Mouse (Mus musculus): ENCODE results near the gene Rag1. TPM values are rescaled to one million over a fixed set of nuclear protein-coding genes. Genes with fewer than 3 reads are reported as not detected.

The Rag1 gene
- total and polyA plus RNA-seq, 2 experiments from 2014 or later, result 0.03 to 0.04 TPM

DNA sequence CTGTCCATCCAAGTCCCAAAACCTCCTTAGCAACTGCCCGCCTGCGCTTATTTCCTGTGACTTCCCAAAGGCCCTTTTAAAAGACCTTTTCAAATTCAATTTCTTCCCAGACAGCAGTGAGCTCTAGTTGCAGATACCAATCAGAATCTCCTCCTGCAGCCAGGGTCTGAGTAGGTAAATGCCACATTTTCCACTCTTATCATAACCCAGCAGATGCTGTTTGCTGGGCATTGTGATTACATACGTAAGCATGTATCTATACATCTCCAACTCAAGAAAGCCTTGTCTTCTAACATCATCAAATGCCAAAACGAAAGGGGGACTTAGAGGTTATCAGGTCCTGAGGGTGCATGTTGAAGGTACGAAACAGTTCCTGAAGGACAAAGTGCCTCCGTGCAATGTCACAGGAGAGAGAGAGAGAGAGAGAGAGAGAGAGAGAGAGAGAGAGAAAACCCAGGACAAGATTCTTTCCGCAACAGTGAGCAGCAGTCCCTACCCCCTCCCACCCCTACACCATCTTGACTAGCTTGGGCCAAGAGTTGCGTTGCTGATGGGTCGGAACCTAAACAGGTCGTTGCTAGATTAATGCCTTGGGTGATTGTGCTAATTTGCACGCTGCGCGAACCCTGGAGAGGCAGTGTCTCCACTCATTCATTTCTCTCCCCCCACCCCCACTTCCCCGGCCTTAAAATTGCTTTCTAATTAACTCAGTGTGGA lies 3.1 kb upstream of the Rag1 start:
- 0 out of 2 replicates have a peak, but pooled peaks have one; percentile 33 for ATAC-seq (ENCODE audit: insufficient read depth, low read depth)
- H3K4me1 ChIP-seq (ENCODE audit: control insufficient read depth, insufficient read depth), result no peaks in the 10 kb centered on the region
- H3K27ac ChIP-seq (ENCODE audit: low read depth), result no peak overlapping the region
- H3K9me3 ChIP-seq (replicated peaks; ENCODE audit: control insufficient read depth, low read length), result no peaks in the 10 kb centered on the region
- DNase-seq (ENCODE audit: low spot score), result no peak
- WGBS, result 35% methylated on average over 14 of the region's 14 CpGs
- H3K4me3 ChIP-seq (ENCODE audit: low read depth, low read length), result peak overlapping the region; percentile 29
- 0 out of 2 replicates have a peak overlapping the region, but pooled peaks have one; percentile 16 for H3K9ac ChIP-seq (replicated peaks; ENCODE audit: low read depth, low read length)
- TF ChIP-seq CTCF (IDR thresholded peaks at IDR 0.05; ENCODE audit: low read depth), result no peak
- no peak for TF ChIP-seq EP300 (IDR thresholded peaks at IDR 0.05; ENCODE audit: low read depth)
- H3K4me2 ChIP-seq (ENCODE audit: low read depth, low read length), result peak overlapping the region; percentile 70
- H3K27me3 ChIP-seq (ENCODE audit: control insufficient read depth, insufficient read depth, low read length), result no peaks in the 10 kb centered on the region; the same call in 1 of the 2 replicates
- no peaks in the 10 kb centered on the region for H3K36me3 ChIP-seq (replicated peaks; ENCODE audit: control insufficient read depth, insufficient read depth, low read length)

DNA sequence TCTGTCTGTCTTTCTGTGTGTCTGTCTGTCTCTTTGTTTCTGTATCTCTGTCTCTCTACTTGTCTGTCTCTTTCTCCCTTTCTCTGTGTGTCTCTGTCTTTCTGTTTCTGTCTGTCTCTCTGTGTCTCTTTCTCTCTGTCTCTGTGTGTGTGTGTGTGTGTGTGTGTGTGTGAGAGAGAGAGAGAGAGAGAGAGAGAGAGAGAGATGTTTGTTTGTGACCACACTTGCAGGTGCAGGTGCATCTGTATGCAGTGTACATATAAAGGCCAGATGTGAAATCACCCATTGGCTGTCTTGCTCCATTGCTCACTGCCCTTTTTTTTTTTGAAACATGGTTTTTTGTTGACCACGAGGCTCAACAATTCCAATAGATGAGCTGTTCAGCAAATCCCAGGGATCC lies 1.1 kb upstream of the Rag1 start:
- H3K4me1 ChIP-seq (ENCODE audit: control insufficient read depth, insufficient read depth), result no peaks in the 10 kb centered on the region
- H3K4me2 ChIP-seq (ENCODE audit: low read depth, low read length), result no peak overlapping the region
- no peaks in the 10 kb centered on the region; the same call in 1 of the 2 replicates for H3K27me3 ChIP-seq (ENCODE audit: control insufficient read depth, insufficient read depth, low read length)
- no peaks in the 10 kb centered on the region for H3K36me3 ChIP-seq (replicated peaks; ENCODE audit: control insufficient read depth, insufficient read depth, low read length)
- 29% methylated on average over 1 of the region's 1 CpGs for WGBS
- no peak for ATAC-seq (ENCODE audit: insufficient read depth, low read depth)
- DNase-seq (ENCODE audit: low spot score), result no peak
- no peak overlapping the region for H3K9ac ChIP-seq (replicated peaks; ENCODE audit: low read depth, low read length)
- no peaks in the 10 kb centered on the region for H3K9me3 ChIP-seq (replicated peaks; ENCODE audit: control insufficient read depth, low read length)
- no peak for TF ChIP-seq CTCF (IDR thresholded peaks at IDR 0.05; ENCODE audit: low read depth)
- TF ChIP-seq EP300 (IDR thresholded peaks at IDR 0.05; ENCODE audit: low read depth), result no peak
- H3K4me3 ChIP-seq (ENCODE audit: low read depth, low read length), result no peak overlapping the region
- H3K27ac ChIP-seq (ENCODE audit: low read depth), result no peak overlapping the region

DNA sequence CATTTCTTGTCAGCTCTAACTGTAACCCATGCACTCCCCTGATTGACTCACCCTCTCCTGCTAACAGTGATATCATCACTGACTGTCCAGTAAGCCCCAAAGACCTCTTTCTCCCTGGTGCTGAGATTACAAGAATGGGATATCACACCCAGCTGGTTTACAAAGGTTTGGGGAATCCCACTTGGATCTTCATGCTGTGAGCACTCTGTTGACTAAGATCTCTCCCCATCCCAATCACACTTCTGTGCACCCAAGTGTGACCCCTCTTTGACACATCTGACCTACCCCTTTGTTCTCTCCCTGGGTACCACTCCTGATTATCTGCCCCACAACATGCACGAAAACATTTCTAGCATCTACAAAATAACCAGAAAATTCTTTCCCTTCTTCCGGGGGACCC lies 940 bp downstream of the Rag1 start:
- ATAC-seq (ENCODE audit: insufficient read depth, low read depth) (no peak), DNase-seq (ENCODE audit: low spot score) (no peak)
- H3K9ac ChIP-seq (replicated peaks; ENCODE audit: low read depth, low read length), result no peak overlapping the region
- 66% methylated on average over 2 of the region's 2 CpGs for WGBS
- no peaks in the 10 kb centered on the region; the same call in 1 of the 2 replicates for H3K36me3 ChIP-seq (replicated peaks; ENCODE audit: control insufficient read depth, insufficient read depth, low read length)
- H3K27ac ChIP-seq (ENCODE audit: low read depth), result no peak overlapping the region
- H3K27me3 ChIP-seq (ENCODE audit: control insufficient read depth, insufficient read depth, low read length), result no peaks in the 10 kb centered on the region; the same call in 1 of the 2 replicates
- H3K4me3 ChIP-seq (ENCODE audit: low read depth, low read length), result peak overlapping the region; percentile 29; the same call in 1 of the 2 replicates
- no peaks in the 10 kb centered on the region for H3K4me1 ChIP-seq (ENCODE audit: control insufficient read depth, insufficient read depth)
- TF ChIP-seq CTCF (IDR thresholded peaks at IDR 0.05; ENCODE audit: low read depth), result no peak
- TF ChIP-seq EP300 (IDR thresholded peaks at IDR 0.05; ENCODE audit: low read depth), result no peak
- H3K9me3 ChIP-seq (replicated peaks; ENCODE audit: control insufficient read depth, low read length), result no peaks in the 10 kb centered on the region
- no peak overlapping the region for H3K4me2 ChIP-seq (ENCODE audit: low read depth, low read length)

DNA sequence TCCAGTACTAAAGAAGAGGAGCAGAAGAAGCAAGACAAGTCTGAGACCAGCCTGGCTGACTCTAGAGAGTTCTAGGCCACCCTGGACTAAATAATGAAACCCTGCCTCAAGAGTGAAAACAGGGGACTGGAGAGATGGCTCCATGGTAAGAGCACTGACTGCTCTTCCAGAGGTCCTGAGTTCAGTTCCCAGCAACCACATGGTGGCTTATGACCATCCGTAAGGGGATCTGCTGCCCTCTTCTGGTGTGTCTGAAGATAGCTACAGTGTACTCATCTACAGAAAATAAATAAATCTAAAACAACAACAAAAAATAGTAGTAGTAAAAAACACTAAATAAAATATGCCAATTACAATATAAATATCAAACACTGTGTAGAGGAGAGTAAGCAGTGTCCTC lies 3.5 kb downstream of the Rag1 start:
- ATAC-seq (ENCODE audit: insufficient read depth, low read depth), result no peak
- no peak overlapping the region for H3K4me2 ChIP-seq (ENCODE audit: low read depth, low read length)

DNA sequence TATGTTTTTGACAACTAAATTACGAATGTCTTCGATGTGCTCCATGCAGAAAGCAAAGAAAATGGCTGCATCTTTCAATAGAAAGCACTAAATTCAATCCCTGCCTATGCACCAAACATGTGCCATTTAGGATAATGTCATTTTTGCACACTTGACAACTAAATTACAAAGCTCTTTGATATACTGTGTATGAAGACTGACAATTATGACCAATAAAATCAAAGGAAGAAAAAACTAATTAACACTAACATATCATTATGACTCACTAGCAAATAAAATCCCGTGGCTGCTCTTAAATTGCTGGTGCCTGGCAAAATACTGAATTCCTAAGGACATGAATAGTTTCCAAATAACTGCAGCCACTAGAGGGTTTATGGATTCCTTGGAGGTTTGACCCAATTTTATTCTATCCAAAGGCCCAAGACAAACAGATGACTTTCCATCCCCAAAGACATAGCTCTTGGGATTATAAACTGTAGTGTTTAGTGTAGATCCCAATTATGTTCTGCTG lies 9.4 kb downstream of the Rag1 start:
- WGBS, result 74% methylated on average over 3 of the region's 3 CpGs
- H3K9ac ChIP-seq (replicated peaks; ENCODE audit: low read depth, low read length), result no peak overlapping the region

More for the DNA sequence above, 3.5 kb downstream of the Rag1 start:
- 91% methylated on average over 1 of the region's 1 CpGs for WGBS
- Histone ChIP-seq H3K4me1 (ENCODE audit: control insufficient read depth, insufficient read depth) (no peaks in the 10 kb centered on the region), H3K27me3 (ENCODE audit: control insufficient read depth, insufficient read depth, low read length) (no peaks in the 10 kb centered on the region), H3K4me3 (ENCODE audit: low read depth, low read length) (peak overlapping the region; percentile 16; the same call in 1 of the 2 replicates), H3K9me3 (replicated peaks; ENCODE audit: control insufficient read depth, low read length) (no peaks in the 10 kb centered on the region), H3K9ac (replicated peaks; ENCODE audit: low read depth, low read length) (no peak overlapping the region), H3K36me3 (replicated peaks; ENCODE audit: control insufficient read depth, insufficient read depth, low read length) (no peaks in the 10 kb centered on the region; the same call in 1 of the 2 replicates), H3K27ac (ENCODE audit: low read depth) (no peak overlapping the region)
- DNase-seq (ENCODE audit: low spot score), result no peak
- TF ChIP-seq EP300 (IDR thresholded peaks at IDR 0.05; ENCODE audit: low read depth) (no peak), CTCF (IDR thresholded peaks at IDR 0.05; ENCODE audit: low read depth) (no peak)

More for the DNA sequence above, 9.4 kb downstream of the Rag1 start:
- Histone ChIP-seq H3K9me3 (replicated peaks; ENCODE audit: control insufficient read depth, low read length) (no peaks in the 10 kb centered on the region), H3K4me1 (ENCODE audit: control insufficient read depth, insufficient read depth) (no peaks in the 10 kb centered on the region), H3K27me3 (ENCODE audit: control insufficient read depth, insufficient read depth, low read length) (no peaks in the 10 kb centered on the region), H3K4me2 (ENCODE audit: low read depth, low read length) (no peak overlapping the region), H3K36me3 (replicated peaks; ENCODE audit: control insufficient read depth, insufficient read depth, low read length) (no peaks in the 10 kb centered on the region; the same call in 1 of the 2 replicates), H3K4me3 (ENCODE audit: low read depth, low read length) (no peak overlapping the region), H3K27ac (ENCODE audit: low read depth) (no peak overlapping the region)
- ATAC-seq (ENCODE audit: insufficient read depth, low read depth) (no peak), DNase-seq (ENCODE audit: low spot score) (no peak)
- TF ChIP-seq CTCF (IDR thresholded peaks at IDR 0.05; ENCODE audit: low read depth) (no peak), EP300 (IDR thresholded peaks at IDR 0.05; ENCODE audit: low read depth) (no peak)

Measured in heart, postnatal 0 days (tissue).